Mouse (Mus musculus): ENCODE data around the gene Zhx3. TPM values are rescaled to one million over a fixed set of nuclear protein-coding genes. Genes with fewer than 3 reads are reported as not detected.

The Zhx3 gene
- polyA plus RNA-seq, 2 experiments = 6.5 to 13.7 TPM

DNA sequence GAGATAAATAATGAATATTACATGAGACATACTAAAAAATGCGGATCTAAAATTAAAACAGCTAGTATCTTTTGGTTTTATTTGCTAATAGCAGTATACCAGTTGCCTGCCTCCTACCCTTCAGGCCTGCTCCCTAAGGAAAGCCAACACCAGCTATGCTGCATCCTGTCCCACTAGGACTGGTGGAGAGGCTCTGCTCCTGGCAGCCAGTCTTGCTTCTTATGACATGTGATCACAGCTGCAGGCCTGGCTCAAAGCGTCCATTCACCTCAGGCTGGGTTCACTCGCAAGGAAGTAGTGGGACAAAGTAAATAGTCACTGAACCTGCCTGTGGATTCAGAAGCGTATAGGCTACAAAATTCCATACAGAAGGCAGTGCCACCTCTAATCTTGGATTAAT is 11.1 kb upstream of the Zhx3 start:
- Histone ChIP-seq H3K9me3 (ENCODE audit: control insufficient read depth, low read length) (no peaks in the 10 kb centered on the region), H3K27me3 (ENCODE audit: control insufficient read depth, insufficient read depth, low read length) (no peaks in the 10 kb centered on the region), H3K4me3 (replicated peaks; ENCODE audit: low read length) (no peak overlapping the region), H3K4me2 (replicated peaks; ENCODE audit: low read depth, low read length, severe bottlenecking) (no peak overlapping the region), H3K9ac (ENCODE audit: low read depth, low read length, severe bottlenecking) (no peak overlapping the region), H3K27ac (replicated peaks; ENCODE audit: low read depth, low read length) (no peak overlapping the region), H3K4me1 (ENCODE audit: control insufficient read depth, insufficient read depth, low read length) (peaks cover 6% of the 10 kb centered on the region), H3K36me3 (ENCODE audit: control insufficient read depth, insufficient read depth, low read length) (no peaks in the 10 kb centered on the region)
- 71% methylated on average over 4 of the region's 4 CpGs for WGBS
- ATAC-seq (ENCODE audit: low FRiP score, low read depth) = no peak
- DNase-seq (ENCODE audit: low spot score) = no peak
- no peak for TF ChIP-seq POLR2A (IDR thresholded peaks at IDR 0.05; ENCODE audit: borderline replicate concordance, extremely low read depth, insufficient read depth, insufficient read length)

DNA sequence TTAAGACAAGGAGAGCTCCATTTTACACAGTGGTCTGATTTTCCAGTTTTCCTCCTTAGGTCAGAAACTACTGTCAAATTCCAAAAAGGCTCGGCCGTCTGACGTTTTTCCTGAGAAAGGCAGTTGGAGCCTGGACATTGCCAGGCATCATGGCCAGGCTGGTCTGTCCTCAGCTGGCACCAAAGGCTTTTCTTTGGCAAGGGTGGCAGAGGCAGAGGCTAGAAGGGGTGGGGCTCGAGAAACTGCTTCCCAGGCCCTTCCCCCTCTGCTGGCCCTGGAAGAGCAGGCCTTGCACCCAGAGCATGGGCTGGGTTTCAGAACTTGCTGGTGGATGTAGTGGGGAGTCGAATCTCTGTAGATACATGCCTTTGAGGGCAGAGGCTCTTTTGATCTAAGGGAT is 9.6 kb upstream of the Zhx3 start:
- Histone ChIP-seq H3K4me3 (replicated peaks; ENCODE audit: low read length) (no peak overlapping the region), H3K27ac (replicated peaks; ENCODE audit: low read depth, low read length) (no peak overlapping the region), H3K9ac (ENCODE audit: low read depth, low read length, severe bottlenecking) (no peak overlapping the region), H3K9me3 (ENCODE audit: control insufficient read depth, low read length) (no peaks in the 10 kb centered on the region), H3K4me2 (replicated peaks; ENCODE audit: low read depth, low read length, severe bottlenecking) (no peak overlapping the region), H3K27me3 (ENCODE audit: control insufficient read depth, insufficient read depth, low read length) (no peaks in the 10 kb centered on the region), H3K4me1 (ENCODE audit: control insufficient read depth, insufficient read depth, low read length) (no peaks in the 10 kb centered on the region), H3K36me3 (ENCODE audit: control insufficient read depth, insufficient read depth, low read length) (no peaks in the 10 kb centered on the region)
- no peak for ATAC-seq (ENCODE audit: low FRiP score, low read depth)
- WGBS = 79% methylated on average over 5 of the region's 5 CpGs
- DNase-seq (ENCODE audit: low spot score) = no peak
- no peak for TF ChIP-seq POLR2A (IDR thresholded peaks at IDR 0.05; ENCODE audit: borderline replicate concordance, extremely low read depth, insufficient read depth, insufficient read length)

DNA sequence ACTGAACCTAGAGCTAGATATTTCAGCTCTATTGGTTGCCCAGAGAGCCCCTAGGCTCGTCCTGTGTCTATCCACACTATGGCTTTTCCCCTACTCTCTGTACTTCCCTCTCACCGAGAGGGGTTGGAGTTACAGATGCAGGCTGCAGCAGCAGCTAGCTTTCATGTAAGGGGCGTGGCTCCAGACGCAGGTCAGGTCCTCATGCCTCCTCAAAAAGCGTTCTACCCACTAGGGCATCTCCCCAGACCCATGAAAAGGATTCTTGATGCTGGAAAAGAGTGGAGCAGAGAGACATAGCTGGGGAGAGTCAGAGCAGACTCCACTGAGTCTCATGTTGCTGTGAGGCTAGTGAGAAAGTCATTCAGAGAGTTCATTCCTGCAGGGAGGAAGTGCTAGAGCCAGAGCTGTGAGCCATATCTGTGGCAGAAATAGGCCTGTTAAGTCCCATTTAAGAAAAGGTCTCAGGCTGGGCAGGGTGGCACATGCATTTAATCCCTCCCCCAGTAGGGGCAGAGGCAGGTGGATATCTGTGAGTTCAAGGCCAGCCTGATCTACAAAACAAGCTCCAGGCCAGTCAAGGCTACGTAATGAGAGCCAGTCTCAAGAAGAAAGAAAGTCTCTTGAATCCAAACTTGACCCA is 8.8 kb upstream of the Zhx3 start:
- Histone ChIP-seq H3K4me1 (ENCODE audit: control insufficient read depth, insufficient read depth, low read length) (no peaks in the 10 kb centered on the region), H3K4me2 (replicated peaks; ENCODE audit: low read depth, low read length, severe bottlenecking) (no peak overlapping the region), H3K27ac (replicated peaks; ENCODE audit: low read depth, low read length) (no peak overlapping the region), H3K4me3 (replicated peaks; ENCODE audit: low read length) (no peak overlapping the region), H3K36me3 (ENCODE audit: control insufficient read depth, insufficient read depth, low read length) (no peaks in the 10 kb centered on the region), H3K9ac (ENCODE audit: low read depth, low read length, severe bottlenecking) (no peak overlapping the region), H3K9me3 (ENCODE audit: control insufficient read depth, low read length) (no peaks in the 10 kb centered on the region), H3K27me3 (ENCODE audit: control insufficient read depth, insufficient read depth, low read length) (no peaks in the 10 kb centered on the region)
- WGBS = 52% methylated on average over 6 of the region's 6 CpGs
- DNase-seq (ENCODE audit: low spot score) (no peak), ATAC-seq (ENCODE audit: low FRiP score, low read depth) (no peak)
- no peak for TF ChIP-seq POLR2A (IDR thresholded peaks at IDR 0.05; ENCODE audit: borderline replicate concordance, extremely low read depth, insufficient read depth, insufficient read length)

DNA sequence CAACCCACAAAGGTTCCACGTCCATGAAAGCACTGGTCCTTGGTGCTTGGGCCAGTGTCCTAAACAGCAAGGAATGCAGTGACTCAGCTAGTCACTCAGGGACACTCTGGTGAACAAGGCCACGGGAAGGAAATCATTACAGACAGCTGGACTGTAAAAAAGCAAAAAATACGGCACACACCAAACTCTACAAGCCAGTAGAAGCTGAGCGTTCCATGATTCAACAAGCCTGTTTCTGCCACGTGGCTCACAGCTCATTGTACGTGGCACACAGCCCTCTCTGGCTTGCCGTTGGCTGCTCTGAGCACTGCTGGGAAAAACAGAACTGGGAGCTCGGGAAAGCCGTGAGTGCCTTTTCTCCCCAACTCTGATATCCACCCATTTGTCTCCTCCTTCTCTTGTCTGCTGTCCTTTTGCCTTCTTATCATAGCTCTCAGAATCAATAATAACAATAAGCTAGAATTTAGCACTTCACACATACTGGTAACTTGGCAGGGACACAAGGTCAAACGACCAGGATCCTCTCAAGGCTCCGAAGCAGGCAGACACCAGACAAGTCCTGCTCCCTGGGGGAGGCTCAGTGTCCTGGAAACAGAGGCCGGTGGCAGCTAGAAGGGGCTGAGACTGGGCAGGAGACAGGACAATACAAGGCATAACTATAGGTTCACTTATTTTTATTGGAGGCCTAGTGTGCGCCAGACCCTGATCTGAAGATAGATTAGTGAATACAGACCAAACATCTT is 7.8 kb upstream of the Zhx3 start, which contains the start of gene Lpin3:
Gene Lpin3 (plus strand): TSS at position 218 of the 743 bp plus-strand sequence.
- WGBS = 54% methylated on average over 13 of the region's 13 CpGs
- no peak within 1 kb of the TSS for H3K9ac ChIP-seq (ENCODE audit: low read depth, low read length, severe bottlenecking)
- H3K4me3 ChIP-seq (replicated peaks; ENCODE audit: low read length) = no peak within 1 kb of the TSS
- H3K9me3 ChIP-seq (ENCODE audit: control insufficient read depth, low read length) = no peaks in the 10 kb centered on the region
- no peaks in the 10 kb centered on the region for H3K27me3 ChIP-seq (ENCODE audit: control insufficient read depth, insufficient read depth, low read length)
- no peaks in the 10 kb centered on the region for H3K36me3 ChIP-seq (ENCODE audit: control insufficient read depth, insufficient read depth, low read length)
- H3K4me2 ChIP-seq (replicated peaks; ENCODE audit: low read depth, low read length, severe bottlenecking) = no peak within 1 kb of the TSS
- no peak for TF ChIP-seq POLR2A (IDR thresholded peaks at IDR 0.05; ENCODE audit: borderline replicate concordance, extremely low read depth, insufficient read depth, insufficient read length)
- no peaks in the 10 kb centered on the region for H3K4me1 ChIP-seq (ENCODE audit: control insufficient read depth, insufficient read depth, low read length)
- ATAC-seq (ENCODE audit: low FRiP score, low read depth) (no peak), DNase-seq (ENCODE audit: low spot score) (no peak)
- H3K27ac ChIP-seq (replicated peaks; ENCODE audit: low read depth, low read length) = no peak within 1 kb of the TSS

DNA sequence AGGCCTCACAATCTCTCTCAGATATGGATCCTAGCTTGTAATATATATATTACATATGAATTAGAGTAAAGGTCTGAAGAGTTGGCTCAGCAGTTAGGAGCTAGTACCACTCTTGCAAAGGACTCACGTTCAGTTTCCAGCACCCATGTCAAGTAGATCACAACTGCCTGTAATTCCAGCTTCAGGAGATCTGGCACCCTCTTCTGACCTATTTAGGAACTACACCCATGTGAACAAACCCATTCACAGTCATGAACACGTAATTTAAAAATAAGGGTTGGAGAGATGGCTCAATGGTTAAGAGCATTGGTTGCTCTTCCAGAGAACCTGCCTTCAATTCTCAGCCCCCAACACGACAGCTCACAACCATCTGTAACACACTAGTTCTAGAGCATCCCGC is 3.3 kb upstream of the Zhx3 start:
- H3K27me3 ChIP-seq (ENCODE audit: control insufficient read depth, insufficient read depth, low read length) = no peaks in the 10 kb centered on the region
- no peaks in the 10 kb centered on the region for H3K9me3 ChIP-seq (ENCODE audit: control insufficient read depth, low read length)
- H3K4me2 ChIP-seq (replicated peaks; ENCODE audit: low read depth, low read length, severe bottlenecking) = no peak overlapping the region
- no peaks in the 10 kb centered on the region for H3K36me3 ChIP-seq (ENCODE audit: control insufficient read depth, insufficient read depth, low read length)
- DNase-seq (ENCODE audit: low spot score) = no peak
- no peak for TF ChIP-seq POLR2A (IDR thresholded peaks at IDR 0.05; ENCODE audit: borderline replicate concordance, extremely low read depth, insufficient read depth, insufficient read length)
- WGBS = 84% methylated on average over 4 of the region's 4 CpGs
- no peak for ATAC-seq (ENCODE audit: low FRiP score, low read depth)
- no peak overlapping the region for H3K9ac ChIP-seq (ENCODE audit: low read depth, low read length, severe bottlenecking)
- no peak overlapping the region for H3K27ac ChIP-seq (replicated peaks; ENCODE audit: low read depth, low read length)
- H3K4me1 ChIP-seq (ENCODE audit: control insufficient read depth, insufficient read depth, low read length) = peaks cover 11% of the 10 kb centered on the region
- H3K4me3 ChIP-seq (replicated peaks; ENCODE audit: low read length) = no peak overlapping the region

Data from limb, embryonic 14.5 days (tissue).